Mouse (Mus musculus) cerebellum, adult 2 months (tissue): ENCODE measurements at regions not wholly inside any gene's neighbourhood (a gene's known extent, or its start where the extent isn't known, plus 50 kb on each side); places are given as distances from the start of the nearest gene placed in this dataset.

ENCODE experiments used
- CTCF ChIP-seq: fragments of 200-500 bp; IDR thresholded peaks from 2 replicates; pipeline ENCODE4 v1.5.1; 2011; ENCODE audit warnings: low read depth, mild to moderate bottlenecking, control low read depth, low read length, moderate library complexity, borderline replicate concordance; ENCODE audit not compliant: insufficient read depth
- POLR2A ChIP-seq: fragments of 200-500 bp; IDR thresholded peaks from 2 replicates; pipeline ENCODE4 v1.6.1; 2011; ENCODE audit warnings: low read length, control low read depth, borderline replicate concordance; ENCODE audit not compliant: insufficient read depth

- no peak for TF ChIP-seq POLR2A
- TF ChIP-seq CTCF, result no peak
Observed at GRCm38 (mm10) chr13:50975306-50975920, 125.3 kb upstream of the Spin1 start.
